Mouse (Mus musculus): ENCODE measurements around the gene Pakap.

Pakap gene

GRCm38 (mm10) chr4:57677916-57678315 is 109.9 kb downstream of the Pakap start:
- DNase-seq, result no peak

GRCm38 (mm10) chr4:57678991-57679457 is 111.0 kb downstream of the Pakap start:
- DNase-seq, result no peak

GRCm38 (mm10) chr4:57680186-57680585 is 112.2 kb downstream of the Pakap start:
- DNase-seq, result no peak

- no peak for DNase-seq
These were observed 113.5 kb downstream of the Pakap start for GRCm38 (mm10) chr4:57681511-57681910.

- DNase-seq, result no peak
These were observed 114.4 kb downstream of the Pakap start for GRCm38 (mm10) chr4:57682341-57682740.

- peak; percentile 25 for DNase-seq
These were observed 115.0 kb downstream of the Pakap start for GRCm38 (mm10) chr4:57682944-57683343.

- no peak for DNase-seq
These were observed 116.8 kb downstream of the Pakap start for GRCm38 (mm10) chr4:57684676-57685215.

- DNase-seq, result no peak
These were observed 118.8 kb downstream of the Pakap start for GRCm38 (mm10) chr4:57686736-57687135.

- no peak for DNase-seq
These were observed 119.6 kb downstream of the Pakap start for GRCm38 (mm10) chr4:57687583-57687982.

- DNase-seq, result no peak
These were observed 120.2 kb downstream of the Pakap start for GRCm38 (mm10) chr4:57688131-57688530.

- DNase-seq, result no peak
These were observed 122.0 kb downstream of the Pakap start for GRCm38 (mm10) chr4:57690001-57690400.

GRCm38 (mm10) chr4:57690805-57691204 is 122.8 kb downstream of the Pakap start:
- DNase-seq, result no peak

GRCm38 (mm10) chr4:57694356-57695136 is 126.6 kb downstream of the Pakap start:
- no peak for DNase-seq

GRCm38 (mm10) chr4:57696955-57697354 is 129.0 kb downstream of the Pakap start:
- no peak for DNase-seq

- peak; percentile 28 for DNase-seq
These were observed 130.1 kb downstream of the Pakap start for GRCm38 (mm10) chr4:57697918-57698611.

- no peak for DNase-seq
These were observed 133.6 kb downstream of the Pakap start for GRCm38 (mm10) chr4:57701576-57701975.

- no peak for DNase-seq
These were observed 135.8 kb downstream of the Pakap start for GRCm38 (mm10) chr4:57703574-57704470.

GRCm38 (mm10) chr4:57704575-57704974 is 136.6 kb downstream of the Pakap start:
- no peak for DNase-seq

GRCm38 (mm10) chr4:57715849-57716248 is 147.9 kb downstream of the Pakap start:
- no peak for DNase-seq

- no peak for DNase-seq
These were observed 148.8 kb downstream of the Pakap start for GRCm38 (mm10) chr4:57716735-57717134.

- no peak for DNase-seq
These were observed 149.4 kb downstream of the Pakap start, which contains the start of gene Akap2 for GRCm38 (mm10) chr4:57717354-57717753. Gene Akap2 (plus strand): TSS chr4:57717657.

GRCm38 (mm10) chr4:57719370-57719769 is 151.4 kb downstream of the Pakap start:
- DNase-seq, result no peak

- DNase-seq, result peak; percentile 69
These were observed 152.9 kb downstream of the Pakap start for GRCm38 (mm10) chr4:57720869-57721361.
